Mouse (Mus musculus) hematopoietic stem cell, adult 5-6 weeks (primary cell): Measurements from ENCODE around the gene Tgfbrap1. TPM values are rescaled to one million over a fixed set of nuclear protein-coding genes. Genes with fewer than 3 reads are reported as not detected.
"Not testable (repeated sequence)": the region's sequence is repeated elsewhere in the genome, so short reads cannot be mapped to it uniquely, and the experiment has no call there.

ENCODE experiments used
- ATAC-seq, 2 experiments: fragments of 125-278 bp in 1 of 2; replicated peaks in 1 of 2; 2 replicates each; pipeline ENCODE4 v1.8.0; 2016 to 2017; ENCODE audit warnings: inconsistent platforms in 2 of 2, mild to moderate bottlenecking in 2 of 2, moderate number of reproducible peaks in 2 of 2, low read depth in 1 of 2, moderate TSS enrichment in 1 of 2; ENCODE audit not compliant: low FRiP score in 2 of 2, poor library complexity in 2 of 2, severe bottlenecking in 2 of 2, insufficient read depth in 1 of 2, low TSS enrichment in 1 of 2
- total RNA-seq: library from RNA; stranded (forward); fragments of 172-1452, 232-1000 nt; gene quantifications from 2 replicates; pipeline ENCODE4 v1.2.3, GENCODE M21; 2017

Tgfbrap1 gene
- 12.6 and 12.7 TPM in 2 replicates for total RNA-seq

DNA sequence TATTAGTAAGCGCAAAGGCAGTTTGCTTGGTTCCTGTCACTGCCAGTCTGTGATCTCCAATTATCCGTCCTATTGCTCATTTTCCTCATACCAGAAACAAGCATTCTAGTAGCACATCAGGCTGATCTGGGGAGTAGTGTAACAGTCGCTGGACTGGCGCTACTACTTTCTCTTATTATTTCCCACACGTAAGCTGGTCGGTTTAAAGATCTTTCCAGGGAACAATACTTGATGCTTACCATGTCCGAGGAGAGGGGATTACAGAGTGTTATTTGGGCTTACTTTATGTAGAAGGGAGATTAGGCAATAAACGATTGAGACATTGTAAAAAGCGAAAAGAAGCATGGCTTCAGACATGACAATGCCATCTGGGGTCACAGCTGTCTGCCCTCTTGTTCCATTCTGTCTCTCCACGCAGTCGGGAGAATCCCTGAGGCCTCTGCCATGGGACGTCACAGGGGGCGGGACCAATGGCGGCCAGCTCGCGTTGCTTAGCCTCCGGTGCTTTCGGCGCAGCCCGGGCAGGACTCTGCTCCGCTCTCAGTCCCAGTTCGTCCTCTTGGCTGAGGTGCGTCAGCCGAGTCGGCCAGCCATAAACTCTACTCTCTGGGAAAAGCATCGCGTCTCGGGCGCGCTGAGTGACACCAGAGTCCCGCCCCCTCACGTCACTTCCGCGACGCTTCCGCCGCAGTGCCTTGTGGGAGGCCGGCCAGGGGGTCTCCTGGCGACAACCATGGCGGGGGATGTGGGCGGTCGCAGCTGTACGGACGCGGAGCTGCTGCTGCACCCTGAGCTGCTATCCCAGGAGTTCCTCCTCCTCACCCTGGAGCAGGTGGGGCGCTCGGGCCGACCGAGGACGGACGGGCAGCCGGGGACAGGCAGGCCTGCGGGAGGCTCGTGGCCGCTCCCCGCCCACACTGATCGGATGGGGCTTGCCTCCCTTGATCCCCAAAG lies at the start of gene Tgfbrap1, which contains the start of gene AI597479:
Gene Tgfbrap1, minus strand, starts transcription at position 607 of the 954 bp plus-strand sequence.
Gene AI597479, plus strand, starts transcription at position 680 of the 954 bp plus-strand sequence.
- peak; percentile 97 to 98 for ATAC-seq

DNA sequence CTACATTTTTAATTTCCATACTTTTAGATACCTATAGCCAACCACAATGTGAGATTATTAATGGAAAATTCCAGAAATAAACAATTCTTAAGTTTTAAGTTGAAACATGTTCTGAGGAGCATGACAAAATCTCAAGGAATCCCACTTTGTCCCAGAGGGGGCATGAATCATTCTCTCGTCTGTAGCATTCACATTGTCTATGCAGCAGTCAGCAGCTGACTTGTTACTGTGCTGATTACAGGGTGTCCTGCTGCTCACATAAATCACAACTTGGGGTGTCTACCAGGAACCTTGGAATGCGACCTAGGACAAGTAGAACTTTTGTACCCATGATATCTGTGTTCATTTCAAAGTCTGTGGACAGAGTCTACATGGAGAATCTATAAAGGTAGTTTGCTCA lies 49.0 kb upstream of the Tgfbrap1 start:
- no peak for ATAC-seq

DNA sequence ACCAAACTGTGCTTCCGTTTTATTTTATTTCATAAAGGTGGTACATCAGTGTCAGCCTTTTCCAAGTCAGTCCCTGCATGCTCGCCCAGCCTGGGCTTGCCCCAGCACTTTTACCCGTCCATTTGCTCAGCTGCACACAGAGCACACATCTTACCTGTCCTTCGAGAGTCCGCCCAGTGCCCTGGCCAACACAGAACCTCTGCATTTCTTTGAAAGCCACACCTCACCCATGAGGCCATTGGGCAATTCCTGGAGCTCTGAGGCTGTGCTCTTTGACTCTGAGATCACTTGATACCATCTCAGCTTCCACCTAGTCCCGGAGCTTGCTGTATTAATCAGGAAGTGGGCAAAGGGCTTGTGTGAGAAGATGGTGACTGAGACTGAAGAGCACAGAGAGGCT lies 47.0 kb upstream of the Tgfbrap1 start:
- ATAC-seq: no peak

DNA sequence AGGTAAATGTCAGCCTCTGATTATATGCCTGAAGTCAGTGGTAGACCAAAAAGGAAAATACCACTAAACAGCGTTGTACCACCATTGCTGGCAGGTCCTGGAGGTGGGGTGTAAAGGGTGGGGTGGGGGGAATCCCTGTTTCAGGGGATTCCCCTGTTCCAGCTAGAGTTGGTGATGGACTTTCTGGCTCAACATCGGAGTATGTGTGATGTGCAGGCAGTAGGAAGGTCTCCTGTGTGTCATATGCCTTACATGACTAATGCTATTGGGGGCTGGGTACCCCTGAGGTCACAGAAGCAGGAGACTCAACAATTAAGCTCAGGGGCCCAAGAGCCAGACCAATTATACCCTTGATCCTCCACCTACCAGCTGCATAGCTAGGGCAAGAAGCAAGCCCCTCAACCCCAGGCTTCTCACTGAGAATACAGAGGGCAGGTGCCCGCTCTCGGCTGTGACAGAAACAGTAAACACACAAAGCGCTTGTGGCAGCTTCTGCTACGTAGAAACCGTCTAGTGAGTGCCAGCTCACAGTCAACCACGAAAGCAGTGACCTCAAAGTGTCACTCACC lies 46.0 kb upstream of the Tgfbrap1 start:
- ATAC-seq: no peak

DNA sequence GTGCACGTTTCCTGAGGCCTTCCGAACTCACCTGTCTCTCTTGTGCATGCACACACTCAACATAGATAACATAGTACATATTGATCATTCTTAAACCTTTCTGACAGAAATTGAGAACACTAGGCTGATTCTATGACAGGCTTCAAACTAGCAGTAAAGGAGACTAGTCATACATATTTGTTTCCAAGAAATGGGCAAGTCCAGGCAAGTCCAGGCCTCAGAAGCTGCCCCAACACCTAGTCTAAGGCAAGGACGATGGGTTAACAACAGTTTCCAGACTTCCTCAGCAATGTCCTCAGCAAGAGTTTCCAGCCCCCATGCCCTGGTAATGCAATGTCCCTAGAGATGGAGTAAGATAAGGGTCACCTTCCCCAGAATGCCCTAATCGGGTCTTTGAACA lies 45.4 kb upstream of the Tgfbrap1 start:
- ATAC-seq: no peak

DNA sequence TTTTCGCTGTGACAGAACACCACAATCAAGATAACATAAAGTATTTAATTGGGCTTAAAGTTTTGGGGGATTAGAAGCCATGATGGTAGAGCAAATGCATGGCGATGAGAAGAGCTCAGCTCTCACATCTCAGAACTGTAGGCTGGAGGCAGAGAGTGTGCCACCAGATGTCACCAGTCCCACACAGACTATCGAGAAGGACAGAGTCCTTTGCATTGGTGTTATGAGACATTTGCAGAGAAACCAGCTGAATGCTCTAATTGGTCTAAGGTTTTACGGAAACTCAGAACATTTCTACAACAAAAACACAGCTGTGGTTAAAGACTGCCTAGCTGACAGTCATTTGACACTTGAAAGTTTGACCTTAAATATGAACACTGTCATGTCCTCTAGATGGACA lies 44.8 kb upstream of the Tgfbrap1 start:
- no peak for ATAC-seq

DNA sequence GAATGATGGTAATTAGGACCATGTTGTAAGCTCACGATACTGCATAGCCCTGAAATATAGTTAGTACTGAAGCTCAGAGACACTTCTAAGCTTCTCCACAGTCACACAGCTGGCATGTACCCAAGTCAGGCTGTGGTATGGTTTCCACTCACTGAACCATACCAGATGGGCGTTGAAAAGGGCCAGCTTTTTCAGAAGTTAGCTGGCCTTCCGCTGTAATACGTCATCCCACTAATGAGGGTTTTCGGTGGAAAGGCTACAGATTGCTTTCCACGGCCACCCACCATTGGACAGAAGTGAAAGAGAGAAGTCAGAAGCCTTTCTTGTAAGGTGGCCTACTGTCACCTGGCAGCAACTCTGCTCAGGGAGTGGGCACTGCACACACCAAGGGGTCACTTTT lies 44.4 kb upstream of the Tgfbrap1 start:
- no peak for ATAC-seq

DNA sequence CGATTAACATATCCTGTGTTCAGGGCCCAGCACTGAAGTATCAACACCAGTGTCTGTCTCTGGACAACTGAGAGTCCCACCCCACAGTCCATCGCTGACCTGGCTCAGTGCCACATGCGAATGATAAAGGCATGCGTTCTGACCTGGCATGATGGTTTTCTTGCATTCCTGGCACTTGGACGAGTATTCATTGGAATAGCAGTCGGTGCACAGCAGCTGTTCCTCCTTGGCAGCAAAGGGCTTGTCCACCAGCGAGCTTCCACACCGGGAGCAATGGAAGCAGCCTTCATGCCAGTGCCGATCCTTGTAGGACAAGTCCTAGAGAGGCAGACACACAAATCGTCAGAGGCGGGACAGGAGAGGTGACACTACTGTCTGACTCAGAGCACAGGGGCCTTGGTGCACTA lies 43.1 kb upstream of the Tgfbrap1 start:
- no peak for ATAC-seq

DNA sequence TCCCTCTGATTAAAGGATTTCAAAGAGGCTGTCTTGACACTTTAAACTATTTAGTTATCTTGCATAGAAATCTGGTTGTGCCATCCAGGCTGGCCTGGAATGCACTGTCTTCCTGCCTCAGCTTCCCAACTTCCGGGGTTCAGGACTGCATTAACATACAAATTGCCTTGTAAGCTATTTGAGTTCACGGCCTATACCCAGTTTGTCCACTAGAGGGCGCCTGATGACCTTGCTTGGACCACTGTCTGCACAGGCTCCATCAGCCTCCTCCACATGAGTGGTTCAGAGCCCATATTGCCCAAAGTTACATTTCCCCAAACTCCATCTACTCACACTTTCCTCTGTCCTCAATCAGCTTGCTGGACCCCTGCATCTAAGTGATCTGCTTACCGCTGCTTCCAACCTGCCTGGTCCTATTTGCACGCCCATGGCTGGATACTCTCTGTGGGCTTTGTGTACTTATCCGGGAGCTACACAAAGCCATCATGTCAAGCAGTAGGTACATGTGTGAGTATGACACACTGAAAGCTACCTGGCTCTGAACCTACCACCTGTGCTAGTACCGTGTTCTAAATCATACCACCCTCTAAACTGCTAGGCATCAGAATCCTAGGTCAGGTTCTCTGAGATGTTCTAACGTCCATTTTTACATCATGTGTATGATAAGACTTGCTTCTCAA lies 41.3 kb upstream of the Tgfbrap1 start:
- ATAC-seq: peak; percentile 93

DNA sequence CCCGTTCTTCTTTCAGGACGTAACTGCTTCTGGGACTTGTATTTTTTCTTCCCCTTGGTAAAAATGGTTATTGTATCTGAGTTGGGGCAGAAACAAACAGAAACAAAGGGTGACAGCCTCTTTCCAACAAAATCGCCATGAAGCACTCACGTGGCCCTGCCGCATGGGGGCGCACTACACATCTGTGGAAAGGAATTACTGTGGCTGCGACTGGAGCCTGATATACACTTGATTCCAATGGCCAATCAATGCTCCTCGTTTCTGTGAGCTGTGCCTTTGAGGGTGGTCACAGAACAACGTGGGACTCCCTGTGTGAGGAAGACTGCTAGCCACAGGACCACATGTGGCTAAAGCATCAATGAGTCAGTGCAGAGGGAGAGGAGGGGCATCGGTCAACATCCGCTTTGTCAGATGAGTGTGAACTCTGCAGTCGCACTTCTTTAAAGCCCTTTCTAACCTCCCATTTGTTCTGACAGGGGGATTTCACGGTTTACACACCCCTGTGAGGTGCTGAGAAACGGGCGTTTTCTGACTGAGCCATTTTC lies 39.9 kb upstream of the Tgfbrap1 start:
- no peak for ATAC-seq

DNA sequence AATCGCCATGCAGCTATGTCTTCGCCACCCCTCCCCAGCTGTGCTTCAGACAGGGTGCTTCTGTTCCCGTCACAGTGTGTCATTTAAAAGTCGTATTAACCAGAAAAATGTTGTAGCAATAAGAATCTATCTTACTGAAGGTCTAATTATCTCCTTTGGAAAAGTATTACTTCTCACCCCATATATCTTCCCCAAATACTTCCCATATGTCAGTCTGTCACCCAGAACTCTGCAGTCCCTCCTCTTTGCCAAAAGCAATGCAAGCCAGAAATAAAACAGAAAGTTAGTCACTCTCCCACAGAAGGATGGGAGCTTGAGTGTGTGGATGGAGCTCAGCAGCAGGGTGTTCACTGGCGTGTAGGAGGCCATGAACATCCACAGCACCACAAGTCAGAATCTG lies 38.9 kb upstream of the Tgfbrap1 start:
- ATAC-seq: no peak

DNA sequence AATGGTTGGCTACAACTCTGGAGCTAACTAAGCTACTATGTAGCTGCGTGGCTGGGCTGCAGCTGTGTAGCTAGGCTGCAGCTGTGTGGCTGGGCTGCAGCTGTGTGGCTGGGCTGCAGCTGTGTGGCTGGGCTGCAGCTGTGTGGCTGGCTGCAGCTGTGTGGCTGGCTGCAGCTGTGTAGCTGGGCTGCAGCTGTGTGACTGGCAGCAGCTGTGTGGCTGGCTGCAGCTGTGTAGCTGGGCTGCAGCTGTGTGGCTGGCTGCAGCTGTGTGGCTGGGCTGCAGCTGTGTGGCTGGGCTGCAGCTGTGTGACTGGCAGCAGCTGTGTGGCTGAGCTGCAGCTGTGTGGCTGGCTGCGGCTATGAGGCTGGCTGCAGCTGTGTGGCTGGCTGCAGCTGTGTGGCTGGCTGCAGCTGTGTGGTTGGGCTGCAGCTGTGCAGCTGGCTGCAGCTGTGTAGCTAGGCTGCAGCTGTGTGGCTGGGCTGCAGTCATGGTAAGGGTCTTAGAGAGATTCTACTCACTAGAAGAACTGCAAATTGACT lies 38.1 kb upstream of the Tgfbrap1 start:
- ATAC-seq: not testable (repeated sequence)

DNA sequence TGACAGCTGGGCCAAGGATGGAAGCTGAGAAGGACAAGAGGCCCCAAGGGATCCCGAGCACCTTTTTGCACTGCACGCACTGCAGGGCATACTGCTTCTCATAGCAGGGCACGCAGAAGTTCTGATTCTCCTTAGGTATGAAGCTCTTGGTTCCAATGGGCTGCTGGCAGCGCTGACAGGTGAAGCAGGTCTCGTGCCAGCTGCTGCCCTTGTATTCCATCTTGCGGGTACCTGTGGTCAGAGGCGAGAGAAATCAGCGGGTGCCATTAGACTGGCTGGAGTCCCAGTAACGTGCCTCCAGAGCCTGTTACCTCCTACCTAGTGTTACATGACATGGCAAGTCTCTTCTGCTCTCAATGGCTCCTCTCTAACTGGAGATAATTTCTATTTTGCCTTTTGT lies 33.2 kb upstream of the Tgfbrap1 start:
- no peak for ATAC-seq

DNA sequence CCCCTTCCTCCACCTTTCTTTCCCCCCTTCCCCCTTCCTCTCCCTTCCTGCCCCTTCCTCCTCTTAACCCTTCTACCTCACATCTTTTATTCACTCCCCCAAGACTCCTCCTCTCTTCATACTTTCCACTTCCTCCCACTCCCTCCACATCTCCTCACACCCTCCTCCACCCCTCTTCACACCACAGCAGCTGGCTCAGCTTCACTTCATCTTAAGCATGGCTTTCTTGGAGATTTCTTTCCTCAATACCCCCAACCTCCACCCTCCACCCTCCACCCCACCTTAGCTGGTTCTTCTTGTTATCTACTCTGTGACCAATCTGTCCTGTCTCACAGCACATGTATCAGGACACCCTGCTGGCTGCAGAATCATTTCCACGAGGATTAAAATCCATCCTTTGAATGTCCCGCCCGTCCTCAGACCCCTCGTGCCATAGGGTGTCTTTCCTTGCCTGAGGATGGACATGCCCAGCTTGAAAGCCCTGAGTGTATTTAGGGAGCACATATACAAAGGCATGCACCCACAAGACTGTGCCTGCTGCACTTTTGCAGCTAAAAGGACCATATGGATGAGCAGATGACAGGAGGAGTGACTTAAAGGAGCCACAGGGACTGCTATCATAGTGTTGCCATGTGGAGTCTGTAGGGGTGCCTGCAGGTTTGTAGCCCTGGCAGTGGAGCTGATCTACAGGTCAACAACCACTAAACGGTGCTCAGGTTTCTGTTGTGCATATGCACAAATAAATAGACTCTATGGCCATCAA lies 32.0 kb upstream of the Tgfbrap1 start:
- no peak for ATAC-seq

DNA sequence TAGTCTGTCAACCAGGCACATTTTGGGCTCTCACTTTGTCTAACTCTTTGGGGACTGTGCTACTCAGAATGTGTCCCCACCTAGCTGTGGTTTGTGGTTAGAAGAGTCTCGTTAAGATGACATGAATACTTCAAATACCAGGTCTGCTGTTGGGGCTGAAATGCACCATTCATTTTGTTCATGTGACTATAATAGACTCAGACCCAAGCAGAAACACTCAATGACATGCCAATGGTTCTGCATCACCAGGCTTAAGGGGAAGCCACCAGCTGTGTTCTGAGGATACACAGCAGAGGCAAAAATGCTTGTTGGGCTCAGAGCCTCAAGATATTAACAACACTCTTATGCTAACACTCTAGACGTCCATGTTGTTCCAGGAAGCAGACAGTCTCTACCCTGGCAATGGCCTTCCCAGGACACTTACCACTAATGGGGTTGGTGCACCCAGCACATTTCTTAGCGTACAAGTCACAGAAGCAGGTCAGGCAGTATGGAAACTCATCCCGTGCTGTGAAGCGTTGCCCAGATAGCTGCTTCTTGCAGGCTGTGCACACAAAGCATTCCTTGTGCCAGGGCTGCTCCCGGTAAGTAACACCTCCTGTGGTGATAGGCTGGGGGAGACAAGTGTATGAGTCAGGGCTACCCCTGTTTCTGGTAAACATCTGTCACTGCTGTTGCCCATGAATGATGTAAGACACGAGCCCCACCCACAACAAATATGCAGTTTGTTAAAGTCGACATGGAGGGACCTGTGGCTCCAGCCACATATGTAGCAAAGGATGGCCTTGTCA lies 29.6 kb upstream of the Tgfbrap1 start:
- no peak for ATAC-seq

DNA sequence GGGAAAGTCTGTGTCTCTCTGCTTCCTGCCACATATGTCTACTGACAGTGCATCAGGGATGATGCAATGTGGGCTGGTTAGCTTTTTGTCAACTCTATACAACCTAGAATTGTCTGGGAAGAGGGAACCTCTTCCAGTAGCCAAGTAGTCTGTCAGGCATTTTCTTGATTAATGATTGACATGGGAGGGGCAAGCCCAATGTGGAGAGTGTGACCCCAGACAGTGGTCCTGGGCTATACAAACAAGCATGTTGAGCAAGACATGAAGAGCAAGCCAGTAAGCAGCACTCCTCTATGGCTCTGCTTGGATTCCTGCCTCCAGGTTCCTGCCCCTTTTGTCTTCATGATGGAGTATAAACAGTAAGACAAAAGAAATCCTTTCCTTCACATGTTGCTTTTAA lies 28.8 kb upstream of the Tgfbrap1 start:
- ATAC-seq: no peak
